Mouse (Mus musculus): ENCODE data around the gene Dffb. TPM values are rescaled to one million over a fixed set of nuclear protein-coding genes. Genes with fewer than 3 reads are reported as not detected.

Dffb gene
- polyA plus RNA-seq (2015; fragmentation: Nextera tagmentation; extraction: Ambion mirVana) = 4.1 and 4.8 TPM in 2 replicates

DNA sequence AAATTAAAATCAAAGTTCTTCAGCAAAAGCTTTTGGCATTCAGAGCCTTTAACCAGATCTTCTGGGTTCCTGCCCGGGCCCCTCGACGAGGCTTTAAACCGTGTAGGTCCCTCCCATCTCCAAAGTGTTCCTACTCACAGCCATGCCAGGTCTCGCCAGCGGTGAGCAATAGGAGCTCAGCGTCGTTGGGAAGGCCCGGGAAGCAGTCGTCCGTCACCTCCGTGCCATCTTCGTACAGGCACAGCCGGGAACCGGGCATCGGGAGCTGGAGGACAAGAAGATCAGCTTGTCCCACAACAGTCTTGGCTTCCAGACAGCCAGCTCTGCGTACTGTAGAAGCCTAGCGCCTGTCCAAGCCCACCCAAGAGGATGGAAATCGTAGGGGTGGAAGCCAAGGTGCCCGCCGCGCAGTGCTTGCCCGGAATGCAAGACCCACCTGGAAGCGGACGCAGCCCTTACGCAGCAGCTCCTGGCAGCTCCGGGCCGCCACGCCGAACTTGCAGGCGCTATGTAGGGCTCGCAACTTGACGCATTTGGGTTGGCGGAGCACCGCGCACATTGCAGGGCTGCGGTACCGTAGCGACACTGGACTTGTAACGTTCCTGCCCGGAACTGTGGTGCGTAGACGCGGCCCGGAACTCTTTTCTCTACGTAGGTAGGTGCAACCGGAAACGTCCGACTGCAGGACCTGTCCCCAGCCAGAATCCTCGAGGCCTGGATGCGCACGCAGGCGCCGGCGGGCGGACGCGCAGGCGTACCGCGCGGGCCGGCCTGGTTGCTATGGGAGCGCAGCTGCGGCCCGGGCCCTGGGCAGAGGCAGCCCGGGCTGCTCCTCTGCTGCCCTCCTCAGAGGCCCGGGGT lies at the start of gene Dffb, which contains the start of gene Cep104:
Gene Dffb (minus strand): TSS at position 696 of the 861 bp plus-strand sequence.
Gene Cep104 (plus strand): TSS at position 764 of the 861 bp plus-strand sequence.

DNA sequence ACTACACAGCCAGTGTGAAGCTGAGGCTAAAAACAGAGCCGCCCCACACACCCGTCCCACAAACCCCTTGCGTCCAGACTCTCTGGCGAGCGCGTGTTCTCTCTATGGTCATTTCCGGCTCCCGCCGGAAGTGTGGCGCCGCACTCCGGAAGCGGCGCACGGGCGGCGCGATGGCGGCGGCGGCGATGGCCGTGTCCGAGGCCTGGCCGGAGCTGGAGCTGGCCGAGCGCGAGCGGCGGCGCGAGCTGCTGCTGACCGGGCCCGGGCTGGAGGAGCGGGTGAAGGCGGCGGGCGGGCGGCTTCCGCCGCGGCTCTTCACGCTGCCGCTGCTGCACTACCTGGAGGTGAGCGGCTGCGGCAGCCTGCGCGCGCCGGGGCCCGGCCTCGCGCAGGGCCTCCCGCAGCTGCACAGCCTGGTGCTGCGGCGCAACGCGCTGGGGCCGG lies 36.7 kb upstream of the Dffb start, which contains the start of gene Lrrc47:
Gene Lrrc47 (plus strand): TSS at position 86 of the 444 bp plus-strand sequence.

DNA sequence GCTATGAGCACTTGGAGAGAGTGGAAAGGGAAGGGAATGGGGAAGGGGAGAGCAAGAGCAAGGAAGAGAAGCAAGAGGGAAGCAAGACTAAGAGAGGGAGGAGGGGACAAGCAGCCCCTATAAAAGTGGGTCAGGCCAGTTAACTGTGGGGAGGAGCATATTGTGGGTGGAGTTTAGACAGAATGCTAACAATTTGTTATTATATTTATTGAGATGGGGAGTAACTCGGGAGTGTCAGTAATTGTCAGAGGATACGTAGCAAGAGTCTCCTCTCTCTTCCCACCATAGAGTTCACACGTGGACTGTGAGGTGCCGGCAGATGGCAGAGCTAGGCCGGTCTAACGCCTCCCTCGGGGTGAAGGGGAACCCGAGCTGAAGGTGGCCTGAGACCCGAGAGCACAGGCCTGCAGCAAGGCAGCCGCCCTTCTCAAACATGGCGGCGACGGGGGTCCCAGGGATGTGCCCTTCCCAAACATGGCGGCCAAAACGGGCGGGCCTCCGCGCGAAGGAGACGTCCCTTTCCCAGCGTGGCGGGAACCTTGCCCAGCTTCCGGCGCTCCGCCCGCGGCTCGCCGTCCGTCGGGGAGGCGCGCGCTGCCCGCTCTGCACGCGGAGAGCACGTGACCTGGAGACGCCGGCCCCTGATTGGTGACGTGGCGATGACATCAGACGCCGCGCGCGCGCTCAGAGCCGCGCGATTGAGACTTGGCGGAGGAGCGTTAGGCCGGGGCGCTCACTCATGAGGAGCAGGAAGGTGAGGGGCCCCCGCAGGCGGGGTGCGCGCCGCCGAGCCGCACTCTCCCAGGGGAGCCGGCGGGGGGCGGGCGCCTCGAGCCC lies 18.1 kb downstream of the Dffb start, which contains the start of gene A430005L14Rik:
Gene A430005L14Rik (plus strand): TSS at position 669 of the 837 bp plus-strand sequence.

Other genes starting within 250 kb of the Dffb start
- gene A430005L14Rik, start 17.9 kb downstream of the Dffb start, polyA plus RNA-seq (2015; fragmentation: Nextera tagmentation; extraction: Ambion mirVana) = 39.0 and 45.4 TPM in 2 replicates
- 7.8 and 8.1 TPM in 2 replicates for gene Cep104, start 68 bp upstream of the Dffb start, polyA plus RNA-seq (2015; fragmentation: Nextera tagmentation; extraction: Ambion mirVana)
- 15.4 and 20.0 TPM in 2 replicates for gene Lrrc47, start 36.6 kb upstream of the Dffb start, polyA plus RNA-seq (2015; fragmentation: Nextera tagmentation; extraction: Ambion mirVana)
- 44.0 and 49.9 TPM in 2 replicates for gene Smim1, start 51.1 kb upstream of the Dffb start, polyA plus RNA-seq (2015; fragmentation: Nextera tagmentation; extraction: Ambion mirVana)
- not detected in 2 replicates for gene Ccdc27, start 67.6 kb upstream of the Dffb start, polyA plus RNA-seq (2015; fragmentation: Nextera tagmentation; extraction: Ambion mirVana)
- gene Trp73, start 165.1 kb upstream of the Dffb start, polyA plus RNA-seq (2015; fragmentation: Nextera tagmentation; extraction: Ambion mirVana) = 0.05 and 0.11 TPM in 2 replicates
- gene Wrap73, start 167.2 kb upstream of the Dffb start, polyA plus RNA-seq (2015; fragmentation: Nextera tagmentation; extraction: Ambion mirVana) = 29.6 and 37.7 TPM in 2 replicates
- 106 TPM in 2 replicates for gene Tprgl, start 185.5 kb upstream of the Dffb start, polyA plus RNA-seq (2015; fragmentation: Nextera tagmentation; extraction: Ambion mirVana)
- gene Megf6, start 195.6 kb upstream of the Dffb start, polyA plus RNA-seq (2015; fragmentation: Nextera tagmentation; extraction: Ambion mirVana) = 6.0 and 6.3 TPM in 2 replicates